In genomic region chr11:6962786-6963575, GRCm38 (mm10) we compare ENCODE assay signal across 29 mouse cellular contexts.
DNase-seq lines count a peak whose midpoint lies in the region; ATAC-seq and TF ChIP-seq lines count a peak whose summit lies in the region.
"Had no signal": no experiment of that assay in that cellular context is flagged by ENCODE, and none has a peak within 500 bp of the region (broad histone marks: within the 10 kb centered on the region; RNA-seq: fewer than 3 reads in every experiment).

No protein-coding gene starts in this region.

- no peak for ATAC-seq in frontal cortex, adult (ENCODE audit: low TSS enrichment)
- ATAC-seq: activated CD4-positive, CD25-positive, alpha-beta regulatory T cell, adult 4 months; forebrain, embryonic 15.5 days; intestine, postnatal 0 days; midbrain, embryonic 15.5 days had no signal

- H3K4me3 ChIP-seq in cerebellum, adult 2 months (replicated peaks; ENCODE audit: insufficient read depth, low read depth, low read length) = no peak overlapping the region
- H3K4me3 ChIP-seq: embryonic facial prominence, embryonic 12.5 days; forebrain, embryonic 10.5 days; forebrain, embryonic 15.5 days; heart, embryonic 15.5 days; hindbrain, embryonic 13.5 days; limb, embryonic 12.5 days; lung, embryonic 15.5 days; midbrain, embryonic 10.5 days; midbrain, embryonic 15.5 days had no signal

- peak; percentile 8 for DNase-seq in 3T3-L1 (ENCODE audit: low read depth, low spot score)
- DNase-seq in brain, adult 2 months (ENCODE audit: low read depth, low spot score) = peak; percentile 97
- DNase-seq in cerebellum, adult 2 months = peak; percentile 92 to 97
- DNase-seq in cerebellum, postnatal 14 days = peak; percentile 83 to 96
- no peak for DNase-seq in urinary bladder, postnatal 25 days (ENCODE audit: low spot score)
- DNase-seq in right cerebral cortex, adult 18-20 months = no peak
- no peak for DNase-seq in frontal cortex, postnatal 14 days (ENCODE audit: low spot score in 2 of 2)
- DNase-seq: adrenal gland, adult 2 months; adrenal gland, postnatal 36 days; embryo, embryonic 11 days; gastrocnemius, postnatal 10 days; heart, postnatal 36 days; kidney, postnatal 25 days; right cerebral cortex, postnatal 4 days; thymus, adult 2 months; thymus, postnatal 4 days had no signal

- no peaks in the 10 kb centered on the region for H3K27me3 ChIP-seq in cerebellum, adult 2 months (ENCODE audit: control insufficient read depth, insufficient read depth, low read length)
- H3K27me3 ChIP-seq: embryonic facial prominence, embryonic 12.5 days; forebrain, embryonic 15.5 days; heart, embryonic 15.5 days; hindbrain, embryonic 13.5 days; limb, embryonic 12.5 days; lung, embryonic 15.5 days; midbrain, embryonic 15.5 days had no signal

- H3K27ac ChIP-seq in cerebellum, adult 2 months (ENCODE audit: insufficient read depth, low read length) = no peak overlapping the region; the same call in 1 of the 2 replicates
- H3K27ac ChIP-seq: embryonic facial prominence, embryonic 12.5 days; forebrain, embryonic 10.5 days; forebrain, embryonic 15.5 days; heart, embryonic 15.5 days; hindbrain, embryonic 13.5 days; limb, embryonic 12.5 days; lung, embryonic 15.5 days; midbrain, embryonic 15.5 days; stomach, postnatal 0 days had no signal

- TF ChIP-seq CTCF in cerebellum, adult 2 months (IDR thresholded peaks at IDR 0.05; ENCODE audit: borderline replicate concordance, insufficient read depth, low read depth, low read length) = no peak

- WGBS in cerebellum, adult 2 months = 23% methylated on average over 1 of the region's 1 CpGs

- TF ChIP-seq POLR2A in cerebellum, adult 2 months (IDR thresholded peaks at IDR 0.05; ENCODE audit: borderline replicate concordance, insufficient read depth, low read length) = no peak

- peaks cover 40% of the 10 kb centered on the region for H3K4me1 ChIP-seq in cerebellum, adult 2 months (ENCODE audit: control insufficient read depth, insufficient read depth, low read length)
- H3K4me1 ChIP-seq: embryonic facial prominence, embryonic 12.5 days; forebrain, embryonic 10.5 days; forebrain, embryonic 15.5 days; heart, embryonic 15.5 days; hindbrain, embryonic 13.5 days; limb, embryonic 12.5 days; lung, embryonic 15.5 days; midbrain, embryonic 10.5 days; midbrain, embryonic 15.5 days had no signal

Comparison
In these comparisons a context has a peak if more than half of its experiments do, and no peak if none do; other contexts are left out.
1. DNase-seq: peak in 3T3-L1 (single experiment), brain, adult 2 months (single experiment), cerebellum, adult 2 months (2 of 2) and cerebellum, postnatal 14 days (2 of 2); none in urinary bladder, postnatal 25 days (single experiment), right cerebral cortex, adult 18-20 months (single experiment) and frontal cortex, postnatal 14 days (0 of 2).